In the genomic region with DNA sequence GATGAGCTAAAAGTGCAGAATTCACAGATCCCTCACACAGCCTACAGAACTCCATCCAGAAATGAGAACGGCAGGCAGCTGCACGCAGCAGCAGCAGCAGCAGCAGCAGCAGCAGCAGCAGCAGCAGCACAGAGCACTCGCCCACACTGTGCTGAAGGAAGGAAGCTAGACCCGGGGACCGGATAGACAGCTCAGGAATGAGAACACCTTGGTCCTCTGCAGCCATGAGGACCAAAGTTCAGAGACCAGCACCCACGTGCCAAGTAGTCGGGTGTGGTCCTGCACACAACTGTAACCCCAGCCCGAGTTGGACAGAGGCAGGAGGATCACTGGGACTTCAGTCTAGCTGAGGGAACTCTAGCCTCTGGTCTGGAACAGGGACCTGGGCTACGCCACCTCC, we compare ENCODE assay signal across 16 mouse cellular contexts.
"Had no signal": no experiment of that assay in that cellular context is flagged by ENCODE, and none has a peak within 500 bp of the region (broad histone marks: within the 10 kb centered on the region; RNA-seq: fewer than 3 reads in every experiment).

No protein-coding gene starts in this region.

- ATAC-seq: lung, postnatal 0 days; midbrain, embryonic 13.5 days had no signal

- H3K4me2 ChIP-seq: limb, embryonic 12.5 days; liver, embryonic 13.5 days; midbrain, embryonic 13.5 days; neural tube, embryonic 15.5 days had no signal

- H3K4me3 ChIP-seq: limb, embryonic 12.5 days; liver, embryonic 13.5 days; midbrain, embryonic 13.5 days; myocyte; neural tube, embryonic 15.5 days had no signal

- H3K9me3 ChIP-seq: limb, embryonic 12.5 days; liver, embryonic 13.5 days; midbrain, embryonic 13.5 days; neural tube, embryonic 15.5 days had no signal

- H3K36me3 ChIP-seq: liver, embryonic 13.5 days; midbrain, embryonic 13.5 days; neural tube, embryonic 15.5 days had no signal

- DNase-seq: kidney, adult 8-10 months; kidney, postnatal 25 days; layer of hippocampus, adult 9-11 months; layer of hippocampus, postnatal 36 days; liver, embryonic 13.5 days; lung, adult 18-20 months; lung, postnatal 36 days; right cerebral cortex, adult 18-20 months; right cerebral cortex, postnatal 25 days; spleen, adult 18-20 months; thymus, postnatal 4 days had no signal

- H3K9ac ChIP-seq: limb, embryonic 12.5 days; liver, embryonic 13.5 days; midbrain, embryonic 13.5 days; neural tube, embryonic 15.5 days had no signal

- H3K27me3 ChIP-seq: limb, embryonic 12.5 days; liver, embryonic 13.5 days; midbrain, embryonic 13.5 days; neural tube, embryonic 15.5 days had no signal

- H3K27ac ChIP-seq: liver, embryonic 13.5 days; midbrain, embryonic 13.5 days; neural tube, embryonic 15.5 days had no signal
